Mouse (Mus musculus) lung, adult 2 months (tissue): Measurements from ENCODE around the gene Nfx1. TPM values are rescaled to one million over a fixed set of nuclear protein-coding genes. Genes with fewer than 3 reads are reported as not detected.

ENCODE experiments used
- DNase-seq: peaks from one replicate; pipeline ENCODE4 v3.0.0; 2022
- H3K4me1 ChIP-seq: fragments of 200-500 bp; 2 replicates; pipeline ENCODE4 v1.6.1; 2011; ENCODE audit warnings: low read length; ENCODE audit not compliant: control insufficient read depth, insufficient read depth
- H3K4me3 ChIP-seq: fragments of 200-500 bp; replicated peaks from 2 replicates; pipeline ENCODE3; 2011; ENCODE audit warnings: low read depth, mild to moderate bottlenecking, control low read depth, low read length; ENCODE audit errors: extremely low read depth
- CTCF ChIP-seq: fragments of 200-500 bp; IDR thresholded peaks from 2 replicates; pipeline ENCODE4 v1.5.1; 2011; ENCODE audit warnings: mild to moderate bottlenecking, low read length, control low read depth; ENCODE audit not compliant: insufficient read depth
- POLR2A ChIP-seq: fragments of 200-500 bp; IDR thresholded peaks from 2 replicates; pipeline ENCODE4 v1.6.1; 2011; ENCODE audit warnings: low read depth, mild to moderate bottlenecking, control low read depth, low read length, borderline replicate concordance; ENCODE audit errors: extremely low read depth
- WGBS: fragments of 180-500 bp; shearing (Covaris S2); methylation state at CpG from one replicate; pipeline ENCODE4 v1.1.7; 2018; 5-methylcytosine and 5-hydroxymethylcytosine counted together
- polyA plus RNA-seq: library from polyadenylated mRNA; depleted of rRNA; stranded (reverse); fragments of >200 nt; gene quantifications from 2 replicates; pipeline ENCODE4 v1.2.3, GENCODE M21; 2012

The Nfx1 gene
- polyA plus RNA-seq, 1 experiment, result 28.9 TPM

DNA sequence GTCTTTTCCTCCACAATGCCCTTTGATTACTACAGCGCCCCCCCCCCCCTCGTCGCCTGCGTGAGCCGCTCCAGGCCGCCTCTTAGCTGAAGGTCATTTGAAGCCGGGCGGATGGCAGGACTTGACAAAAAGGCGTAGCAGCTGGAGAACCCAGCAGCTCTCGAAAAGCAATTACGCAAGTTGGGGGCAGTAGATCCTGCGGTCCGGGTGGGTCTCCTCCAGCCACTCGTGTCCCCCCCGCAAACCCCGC, 189 bp upstream of the Nfx1 start:
- DNase-seq, result no peak
- TF ChIP-seq CTCF, result no peak
- no peak for TF ChIP-seq POLR2A
- Histone ChIP-seq H3K4me3 (peak overlapping the region; percentile 97), H3K4me1 (peaks cover 7% of the 10 kb centered on the region; the same call in 1 of the 2 replicates)
- WGBS, result under 1% methylated on average over 16 of the region's 16 CpGs

DNA sequence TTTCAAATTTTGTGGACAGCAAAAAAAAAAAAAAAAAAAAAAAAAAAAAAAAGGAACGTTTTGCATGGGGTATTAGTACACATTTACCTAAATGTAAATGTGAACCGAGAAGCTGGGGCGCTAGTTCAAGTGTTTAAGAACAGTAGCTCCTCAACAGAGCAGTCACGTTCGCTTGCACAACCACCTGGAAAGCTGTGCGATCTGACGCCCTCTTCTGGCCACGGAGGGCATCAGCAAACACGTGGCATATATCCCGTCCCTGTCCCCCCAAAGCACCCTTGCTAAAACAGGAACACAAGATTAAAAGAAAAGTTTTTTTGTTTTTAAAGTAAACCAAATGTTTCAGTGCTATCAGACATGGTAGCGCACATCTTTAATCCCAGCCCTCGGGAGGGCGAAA, 1.0 kb downstream of the Nfx1 start:
- 20% methylated on average over 13 of the region's 13 CpGs for WGBS
- no peak overlapping the region for H3K4me3 ChIP-seq
- TF ChIP-seq POLR2A (no peak), CTCF (peak; percentile 70)
- DNase-seq, result no peak
- peaks cover 7% of the 10 kb centered on the region; the same call in 1 of the 2 replicates for H3K4me1 ChIP-seq

DNA sequence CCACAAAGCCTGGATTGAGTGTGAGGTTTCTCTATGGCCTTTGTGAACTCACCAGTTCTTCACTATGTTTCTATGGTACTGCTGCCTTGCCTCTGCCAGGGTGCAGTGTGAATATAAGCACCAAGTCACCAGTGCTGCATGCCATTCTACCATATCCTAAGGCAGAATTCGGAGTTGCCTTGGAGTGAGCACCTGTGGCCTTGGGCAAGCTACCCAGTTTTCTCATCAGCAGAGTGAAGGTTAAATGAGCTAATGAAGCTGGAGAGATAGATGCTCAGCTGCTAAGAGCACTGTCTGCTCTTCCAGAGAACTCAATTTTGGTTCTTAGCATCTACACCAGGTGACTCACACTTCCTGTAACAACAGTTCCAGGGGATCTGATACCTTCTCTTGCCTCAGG, 3.3 kb downstream of the Nfx1 start:
- no peak for TF ChIP-seq CTCF
- TF ChIP-seq POLR2A, result no peak
- H3K4me3 ChIP-seq, result no peak overlapping the region
- no peak for DNase-seq
- peaks cover 7% of the 10 kb centered on the region; the same call in 1 of the 2 replicates for H3K4me1 ChIP-seq
- WGBS, result 97% methylated on average over 1 of the region's 1 CpGs

DNA sequence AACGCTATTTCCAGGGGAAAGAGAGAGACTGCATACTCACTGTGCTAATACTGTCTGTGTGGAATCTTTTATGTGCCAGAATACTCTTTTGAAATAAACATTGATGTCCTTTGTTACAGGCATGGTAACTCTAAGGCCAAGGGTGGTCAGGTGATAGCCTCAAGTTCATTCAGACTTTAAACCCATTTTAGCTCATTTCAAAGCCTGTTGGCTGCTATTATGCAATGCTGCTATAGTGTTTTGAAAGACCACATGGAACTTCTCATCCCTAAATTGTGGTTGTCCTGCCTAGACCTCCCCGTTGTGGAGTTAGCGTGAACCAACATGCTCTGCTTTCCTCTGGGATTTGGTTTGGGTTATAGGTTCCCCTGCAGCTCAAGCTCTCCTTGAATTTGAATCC, 5.0 kb downstream of the Nfx1 start:
- Histone ChIP-seq H3K4me1 (peaks cover 7% of the 10 kb centered on the region; the same call in 1 of the 2 replicates), H3K4me3 (no peak overlapping the region)
- DNase-seq, result no peak
- 76% methylated on average over 3 of the region's 3 CpGs for WGBS
- TF ChIP-seq CTCF, result no peak
- no peak for TF ChIP-seq POLR2A

DNA sequence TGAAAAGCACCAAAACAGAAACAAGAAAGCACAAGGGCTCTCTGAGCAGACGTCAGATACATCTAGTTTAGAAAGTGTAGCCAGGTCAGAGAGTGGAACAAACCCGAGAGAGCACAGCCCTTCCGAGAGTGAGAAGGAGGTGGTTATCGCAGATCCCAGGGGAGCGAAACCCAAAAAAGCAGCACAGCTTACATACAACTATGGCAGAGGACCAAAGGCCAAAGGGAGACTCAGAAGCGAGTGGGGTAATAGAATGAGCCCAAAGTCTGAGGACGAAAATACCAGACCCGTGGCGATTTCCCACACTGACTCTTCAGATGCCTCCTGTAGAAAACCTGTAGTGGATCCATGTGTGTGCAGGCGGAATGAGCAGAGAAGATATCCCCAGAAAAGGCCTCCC, 5.9 kb downstream of the Nfx1 start:
- Histone ChIP-seq H3K4me3 (no peak overlapping the region), H3K4me1 (peaks cover 7% of the 10 kb centered on the region; the same call in 1 of the 2 replicates)
- no peak for DNase-seq
- WGBS, result 92% methylated on average over 10 of the region's 10 CpGs
- TF ChIP-seq POLR2A, result no peak
- no peak for TF ChIP-seq CTCF

DNA sequence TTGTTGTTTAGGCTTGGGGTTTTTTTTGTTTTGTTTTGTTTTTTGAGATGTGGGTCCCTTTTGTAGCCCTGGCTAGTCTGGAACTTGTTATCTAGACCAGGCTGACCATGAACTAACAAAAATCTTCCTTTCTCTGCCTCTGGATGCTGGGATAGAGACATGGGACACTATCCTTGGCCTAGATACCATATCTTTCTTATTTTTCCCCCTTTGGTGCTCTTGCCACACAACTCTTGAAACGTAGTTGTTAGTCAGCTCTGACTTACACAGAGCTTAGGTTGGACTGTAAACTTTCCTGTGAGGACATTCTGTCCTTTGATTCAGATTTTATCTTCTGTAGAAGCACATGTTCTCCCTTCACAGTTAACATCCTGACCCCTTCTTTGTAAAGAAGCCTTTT, 8.7 kb downstream of the Nfx1 start:
- whole genome bisulfite sequencing, result 83% methylated on average over 1 of the region's 1 CpGs
- no peaks in the 10 kb centered on the region for H3K4me1 ChIP-seq
- no peak overlapping the region for H3K4me3 ChIP-seq
- TF ChIP-seq CTCF (no peak), POLR2A (no peak)
- DNase-seq, result no peak

DNA sequence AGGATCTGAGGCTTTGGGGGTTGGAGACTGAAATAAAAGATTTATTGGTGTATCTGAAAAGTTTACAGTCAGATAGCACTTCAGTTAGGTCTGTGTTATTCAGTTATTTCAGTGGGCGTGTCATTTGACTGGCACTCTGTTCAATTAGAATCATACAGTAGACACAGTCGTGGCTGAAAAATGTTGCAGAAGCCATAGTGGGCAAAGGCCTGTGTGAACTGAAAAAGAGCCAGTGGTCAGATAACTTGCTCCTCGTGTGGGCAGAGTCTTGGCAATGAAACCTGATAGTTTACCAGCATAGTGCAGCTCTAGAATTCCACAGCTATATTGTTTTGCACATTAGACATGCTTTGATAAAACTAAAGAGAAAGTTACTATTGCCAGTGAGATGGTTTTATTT, 11.8 kb downstream of the Nfx1 start:
- TF ChIP-seq CTCF, result no peak
- TF ChIP-seq POLR2A, result no peak
- H3K4me1 ChIP-seq, result no peaks in the 10 kb centered on the region
- WGBS, result 62% methylated on average over 3 of the region's 3 CpGs
- no peak overlapping the region for H3K4me3 ChIP-seq
- DNase-seq, result no peak

DNA sequence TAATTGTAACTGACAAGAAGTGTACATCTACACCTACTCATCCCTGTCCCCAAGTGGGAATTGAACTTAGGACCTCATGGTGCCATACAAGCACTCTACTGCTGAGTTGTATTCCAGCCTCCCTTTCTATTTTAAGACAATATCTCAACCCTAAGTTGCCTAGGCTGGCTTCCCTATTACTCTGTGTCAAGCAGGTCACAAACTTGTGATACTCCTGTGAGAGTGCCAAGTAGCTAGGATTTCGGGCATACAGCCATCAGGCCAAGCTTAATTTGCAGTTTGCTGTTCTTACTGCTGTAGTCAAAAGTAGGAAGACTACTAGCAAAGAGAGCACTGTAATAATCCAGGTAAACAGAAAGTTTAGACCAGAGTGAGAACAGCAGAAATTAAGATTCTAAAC, 13.0 kb downstream of the Nfx1 start:
- WGBS, result 69% methylated on average over 1 of the region's 1 CpGs
- no peak for DNase-seq
- TF ChIP-seq CTCF, result no peak
- TF ChIP-seq POLR2A, result no peak

DNA sequence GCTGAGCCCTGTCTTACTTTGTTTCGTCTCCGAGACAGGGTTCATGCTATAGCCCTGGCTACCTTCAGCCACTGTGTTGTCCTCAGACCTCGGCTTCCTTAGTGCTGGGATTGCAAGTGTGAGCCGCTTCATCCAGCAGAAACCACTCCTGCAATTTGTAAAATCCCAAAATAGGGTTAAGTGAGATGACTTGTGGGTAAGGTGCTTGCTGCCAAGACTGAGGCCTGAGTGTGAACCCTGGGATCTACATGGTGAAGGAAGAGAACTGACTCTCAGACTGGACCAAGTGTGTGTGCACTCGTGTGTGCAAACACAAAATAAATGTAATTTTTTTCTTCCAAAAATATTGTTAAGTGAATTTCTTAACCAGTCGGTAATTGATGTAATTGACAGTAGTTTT, 18.9 kb downstream of the Nfx1 start:
- TF ChIP-seq POLR2A (no peak), CTCF (no peak)
- no peak for DNase-seq
- WGBS, result 89% methylated on average over 6 of the region's 6 CpGs

More for the DNA sequence above, 13.0 kb downstream of the Nfx1 start:
- Histone ChIP-seq H3K4me1 (no peaks in the 10 kb centered on the region), H3K4me3 (no peak overlapping the region)

DNA sequence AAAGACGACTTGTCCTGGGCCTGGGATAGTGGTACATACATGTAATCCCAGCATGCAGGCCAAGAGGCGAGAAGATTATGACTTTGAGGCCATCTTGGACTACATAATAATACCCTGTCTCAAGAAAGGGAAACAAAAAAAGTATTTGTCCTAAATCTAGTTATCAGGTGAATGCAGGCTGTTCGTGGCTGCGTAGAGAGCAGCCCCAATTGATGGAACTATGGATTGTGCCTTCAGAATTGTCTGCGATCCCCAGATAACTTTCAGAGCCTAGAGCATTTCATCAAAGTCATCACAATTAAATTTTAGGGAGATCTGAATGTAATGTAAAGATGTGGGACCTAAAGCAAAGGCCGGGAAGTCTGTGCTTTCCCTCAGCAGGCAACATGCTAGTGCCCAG, 25.6 kb downstream of the Nfx1 start:
- Histone ChIP-seq H3K4me1 (no peaks in the 10 kb centered on the region), H3K4me3 (no peak overlapping the region)
- DNase-seq, result no peak
- WGBS, result 94% methylated on average over 6 of the region's 6 CpGs
- TF ChIP-seq CTCF (no peak), POLR2A (no peak)

More for the DNA sequence above, 18.9 kb downstream of the Nfx1 start:
- Histone ChIP-seq H3K4me1 (no peaks in the 10 kb centered on the region), H3K4me3 (no peak overlapping the region)
